Mouse (Mus musculus) T-helper 2 cell (primary cell): ENCODE measurements around the gene Gdf15.

Source experiments
- in situ Hi-C: fragments of 300-600 bp; cut with MboI, MseI; formaldehyde crosslinking; loops from one replicate; pipeline ENCODE4 v1.15.1; 2025; ENCODE audit warnings: high pct_unique_total_duplicates

The Gdf15 gene

GRCm38 (mm10) chr8:70630532-70631381 lies 1.5 kb downstream of the Gdf15 start:
- in situ Hi-C loops = no loop called here

GRCm38 (mm10) chr8:70629574-70630531 lies 2.4 kb downstream of the Gdf15 start:
- in situ Hi-C loops = no loop called here

GRCm38 (mm10) chr8:70628986-70629490 lies 3.2 kb downstream of the Gdf15 start:
- in situ Hi-C loops = no loop called here

- in situ Hi-C loops = no loop called here
These were observed 5.2 kb downstream of the Gdf15 start for GRCm38 (mm10) chr8:70627041-70627440.

GRCm38 (mm10) chr8:70625104-70625503 lies 7.2 kb downstream of the Gdf15 start:
- in situ Hi-C loops = no loop called here

- in situ Hi-C loops = no loop called here
These were observed 10.0 kb downstream of the Gdf15 start for GRCm38 (mm10) chr8:70622220-70622619.

GRCm38 (mm10) chr8:70618888-70619334 lies 13.3 kb downstream of the Gdf15 start:
- in situ Hi-C loops = no loop called here

- in situ Hi-C loops = no loop called here
These were observed 14.3 kb downstream of the Gdf15 start for GRCm38 (mm10) chr8:70617985-70618384.

GRCm38 (mm10) chr8:70616645-70617044 lies 15.6 kb downstream of the Gdf15 start:
- in situ Hi-C loops = no loop called here

GRCm38 (mm10) chr8:70615894-70616293 lies 16.4 kb downstream of the Gdf15 start, which contains the start of gene Lrrc25:
Gene Lrrc25, plus strand, starts transcription at chr8:70616155.
- in situ Hi-C loops = no loop called here

- in situ Hi-C loops = no loop called here
These were observed 17.0 kb downstream of the Gdf15 start for GRCm38 (mm10) chr8:70615281-70615680.

GRCm38 (mm10) chr8:70614469-70614868 lies 17.8 kb downstream of the Gdf15 start:
- in situ Hi-C loops = no loop called here

- in situ Hi-C loops = no loop called here
These were observed 18.5 kb downstream of the Gdf15 start for GRCm38 (mm10) chr8:70613763-70614162.

GRCm38 (mm10) chr8:70611849-70612248 lies 20.4 kb downstream of the Gdf15 start:
- in situ Hi-C loops = no loop called here

- in situ Hi-C loops = no loop called here
These were observed 21.2 kb downstream of the Gdf15 start for GRCm38 (mm10) chr8:70610796-70611771.

- in situ Hi-C loops = no loop called here
These were observed 22.1 kb downstream of the Gdf15 start for GRCm38 (mm10) chr8:70609849-70610795.

- in situ Hi-C loops = no loop called here
These were observed 22.8 kb downstream of the Gdf15 start for GRCm38 (mm10) chr8:70609368-70609848.

- in situ Hi-C loops = no loop called here
These were observed 23.4 kb downstream of the Gdf15 start, which contains the start of gene Ssbp4 for GRCm38 (mm10) chr8:70608749-70609367. Gene Ssbp4, minus strand, starts transcription at chr8:70608872.
